Mouse (Mus musculus) liver, postnatal 0 days (tissue): ENCODE measurements at regions not wholly inside any gene's neighbourhood (a gene's known extent, or its start where the extent isn't known, plus 50 kb on each side); places are given as distances from the start of the nearest gene placed in this dataset.

Experiments used
- CTCF ChIP-seq: sonication (generic); IDR thresholded peaks from 2 replicates; pipeline ENCODE4 v1.5.1; 2016; ENCODE audit warnings: antibody characterized with exemption, low read depth
- EP300 ChIP-seq: IDR thresholded peaks from 2 replicates; pipeline ENCODE4 v1.6.1; 2016; ENCODE audit warnings: antibody characterized with exemption, low read depth, mild to moderate bottlenecking

DNA sequence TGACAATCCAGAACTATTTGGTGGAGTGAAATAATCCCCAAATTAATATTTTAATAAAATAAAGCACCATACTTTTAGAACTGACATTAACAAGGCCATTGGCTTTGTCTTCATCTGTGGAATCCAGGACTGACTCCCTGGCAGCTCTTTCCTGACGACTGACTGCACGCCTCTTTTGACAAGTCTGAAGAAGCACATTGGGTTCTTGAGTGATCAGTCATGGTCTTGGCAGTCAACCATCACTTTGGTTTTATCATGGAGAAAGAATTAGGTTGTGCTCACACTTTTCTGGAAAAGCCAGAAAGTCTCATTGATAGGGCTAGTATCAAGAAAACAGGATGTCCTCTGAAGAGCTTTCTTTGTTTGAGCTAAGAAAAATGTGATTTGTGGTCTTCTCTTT lies 399.8 kb upstream of the Jag1 start:
- TF ChIP-seq CTCF (no peak), EP300 (no peak)
